In the genomic region with DNA sequence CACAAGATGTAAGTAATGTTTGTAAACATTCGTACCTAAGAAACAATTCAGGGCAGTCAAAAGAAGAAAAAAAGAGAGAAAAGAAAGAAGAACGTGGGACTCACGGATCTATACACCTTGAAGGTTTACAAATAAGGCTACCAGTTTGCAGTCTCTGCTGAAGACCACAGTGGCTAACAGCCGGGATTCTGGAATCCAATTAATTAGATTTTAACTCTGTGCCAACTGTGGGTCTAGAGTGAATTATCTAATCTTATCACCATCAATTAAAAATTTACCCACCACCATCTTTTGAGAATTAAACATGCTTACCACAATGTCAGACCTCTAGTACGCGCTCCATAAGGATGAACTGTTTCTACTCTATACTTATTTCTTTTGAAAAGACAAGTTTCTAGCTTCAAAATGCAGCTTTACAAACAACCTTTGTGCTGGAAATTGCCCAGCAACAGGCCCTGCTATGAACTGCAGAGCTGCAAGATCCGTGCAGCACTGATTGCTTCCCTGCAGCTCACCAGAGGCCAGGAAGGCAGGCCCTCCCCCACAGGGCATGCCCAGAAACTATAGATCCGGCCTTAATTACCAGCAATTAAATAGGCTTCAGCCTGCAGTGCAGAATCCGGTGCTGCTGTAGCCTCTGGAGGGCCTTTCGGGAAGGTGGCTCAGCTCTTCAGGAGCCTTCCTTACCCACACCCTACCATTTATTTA, we compare ENCODE assay signal across 15 mouse cellular contexts. TPM values are rescaled to one million over a fixed set of nuclear protein-coding genes. Genes with fewer than 3 reads are reported as not detected.
A peak's percentile ranks its signal among the peaks of the same experiment; 100 is the strongest.
DNase-seq lines count a peak whose midpoint lies in the region; ATAC-seq and TF ChIP-seq lines count a peak whose summit lies in the region.
"Had no signal": no experiment of that assay in that cellular context is flagged by ENCODE, and none has a peak within 500 bp of the region (broad histone marks: within the 10 kb centered on the region; RNA-seq: fewer than 3 reads in every experiment).

No protein-coding gene starts in this region.

- no peak overlapping the region for H3K4me2 ChIP-seq in forebrain, postnatal 0 days (ENCODE audit: low read depth)
- H3K4me2 ChIP-seq in midbrain, embryonic 13.5 days (replicated peaks) = no peak overlapping the region

- H3K4me3 ChIP-seq in forebrain, postnatal 0 days (ENCODE audit: low read depth, low read length) = no peak overlapping the region
- H3K4me3 ChIP-seq in midbrain, embryonic 13.5 days (replicated peaks) = no peak overlapping the region
- H3K4me3 ChIP-seq: myocyte had no signal

- intact Hi-C loops in gastrocnemius, postnatal 14 days (cut with DNase I; ENCODE audit: low total_unique reads) = no loop called here

- peak; percentile 90 for DNase-seq in brain, embryonic 14.5 days (ENCODE audit: low read depth)
- peak; percentile 61 for DNase-seq in embryo, embryonic 11 days
- DNase-seq in forebrain, postnatal 0 days = no peak
- no peak for DNase-seq in gastrocnemius, postnatal 10 days
- DNase-seq in adrenal gland, postnatal 4 days (ENCODE audit: low spot score in 2 of 2) = no peak
- DNase-seq in kidney, postnatal 4 days = no peak
- no peak for DNase-seq in gastrocnemius, postnatal 14 days
- DNase-seq: adrenal gland, postnatal 25 days; cerebellum, adult 18-20 months; heart, postnatal 10 days; kidney, adult 9 months; left cerebral cortex, postnatal 4 days; lung, postnatal 4 days had no signal

- ATAC-seq in forebrain, postnatal 0 days = peak; percentile 25; the same call in 1 of the 2 replicates
- peak; percentile 69 for ATAC-seq in midbrain, embryonic 13.5 days

- no peak overlapping the region for H3K9ac ChIP-seq in forebrain, postnatal 0 days
- no peak overlapping the region for H3K9ac ChIP-seq in midbrain, embryonic 13.5 days (replicated peaks)

- no peak for TF ChIP-seq CTCF in brain, embryonic 14.5 days (IDR thresholded peaks at IDR 0.05; ENCODE audit: borderline replicate concordance, extremely low read depth, insufficient read depth, insufficient read length)
- no peak for TF ChIP-seq CTCF in forebrain, postnatal 0 days (IDR thresholded peaks at IDR 0.05; ENCODE audit: low read depth)

- peaks cover 3% of the 10 kb centered on the region; the same call in 1 of the 2 replicates for H3K4me1 ChIP-seq in forebrain, postnatal 0 days (ENCODE audit: insufficient read depth)
- peaks cover 29% of the 10 kb centered on the region for H3K4me1 ChIP-seq in midbrain, embryonic 13.5 days (replicated peaks)

- H3K36me3 ChIP-seq in forebrain, postnatal 0 days (ENCODE audit: insufficient read depth) = no peaks in the 10 kb centered on the region
- H3K36me3 ChIP-seq in midbrain, embryonic 13.5 days = no peaks in the 10 kb centered on the region

- no peaks in the 10 kb centered on the region for H3K9me3 ChIP-seq in forebrain, postnatal 0 days (ENCODE audit: low read length)
- no peaks in the 10 kb centered on the region for H3K9me3 ChIP-seq in midbrain, embryonic 13.5 days

- WGBS in forebrain, postnatal 0 days = 14% methylated on average over 10 of the region's 10 CpGs
- WGBS in midbrain, embryonic 13.5 days = 41% methylated on average over 10 of the region's 10 CpGs

- no peak for TF ChIP-seq POLR2A in brain, embryonic 14.5 days (IDR thresholded peaks at IDR 0.05; ENCODE audit: borderline replicate concordance, extremely low read depth, insufficient read depth, insufficient read length, poor library complexity, severe bottlenecking)

- H3K27ac ChIP-seq in forebrain, postnatal 0 days (ENCODE audit: low read depth, low read length) = no peak overlapping the region
- peak overlapping the region; percentile 68; the same call in 1 of the 2 replicates for H3K27ac ChIP-seq in midbrain, embryonic 13.5 days

- H3K27me3 ChIP-seq in forebrain, postnatal 0 days (ENCODE audit: insufficient read depth, low read length) = no peaks in the 10 kb centered on the region
- no peaks in the 10 kb centered on the region for H3K27me3 ChIP-seq in midbrain, embryonic 13.5 days

RNA-seq across cellular contexts. Expression of a gene that starts 45.7 kb away (rescaled TPM):
- polyA plus RNA-seq in brain, embryonic 14.5 days (2012; rRNA removed) = 124 and 338 TPM in 2 replicates
- 589 and 781 TPM in 2 replicates for total RNA-seq in forebrain, postnatal 0 days (2014; rRNA removed)
- polyA plus RNA-seq in forebrain, postnatal 0 days (2015; fragmentation: Nextera tagmentation; extraction: Ambion mirVana) = 1,169 and 2,082 TPM in 2 replicates
- 2,051 and 2,103 TPM in 2 replicates for polyA plus RNA-seq in midbrain, embryonic 13.5 days (2015; fragmentation: Nextera tagmentation; extraction: Ambion mirVana)
- total RNA-seq in gastrocnemius, postnatal 10 days (2021) = 10 to 100 TPM; 30.9 to 37.7 TPM
- 100 to 1,000 TPM in 1 of 2 experiments, 10 to 100 TPM in 1; 76.1 to 106 TPM for total RNA-seq in adrenal gland, postnatal 4 days (2021)
- 10 to 100 TPM; 17.3 to 23.4 TPM for total RNA-seq in gastrocnemius, postnatal 14 days (2021)

Comparison
In these comparisons a context has a peak if more than half of its experiments do, and no peak if none do; other contexts are left out.
1. DNase-seq: peak in brain, embryonic 14.5 days (single experiment) and embryo, embryonic 11 days (single experiment); none in forebrain, postnatal 0 days (single experiment), gastrocnemius, postnatal 10 days (single experiment), adrenal gland, postnatal 4 days (0 of 2), kidney, postnatal 4 days (0 of 2) and gastrocnemius, postnatal 14 days (single experiment).